Mouse (Mus musculus) urinary bladder, postnatal 36 days (tissue): ENCODE data around the gene Cox7a2l.

Source experiments
- DNase-seq, 2 experiments: peaks; one replicate each; pipeline ENCODE4 v3.0.0; 2022; ENCODE audit warnings: low spot score in 2 of 2, mixed read lengths in 1 of 2

The Cox7a2l gene

GRCm38 (mm10) chr17:83526624-83527532 lies 9.7 kb upstream of the Cox7a2l start:
- no peak for DNase-seq

- DNase-seq, result no peak
Observed at GRCm38 (mm10) chr17:83526091-83526561, 9.0 kb upstream of the Cox7a2l start.

- DNase-seq, result no peak
Observed at GRCm38 (mm10) chr17:83525596-83525995, 8.5 kb upstream of the Cox7a2l start.

GRCm38 (mm10) chr17:83524753-83525152 lies 7.6 kb upstream of the Cox7a2l start:
- no peak for DNase-seq

- no peak for DNase-seq
Observed at GRCm38 (mm10) chr17:83522590-83523379, 5.7 kb upstream of the Cox7a2l start.

GRCm38 (mm10) chr17:83521881-83522280 lies 4.8 kb upstream of the Cox7a2l start:
- no peak for DNase-seq

GRCm38 (mm10) chr17:83514213-83514701 lies 2.9 kb downstream of the Cox7a2l start:
- DNase-seq, result peak; percentile 84 to 91

GRCm38 (mm10) chr17:83513655-83514212 lies 3.4 kb downstream of the Cox7a2l start:
- no peak for DNase-seq

GRCm38 (mm10) chr17:83512130-83512529 lies 5.0 kb downstream of the Cox7a2l start:
- no peak for DNase-seq

- DNase-seq, result no peak
Observed at GRCm38 (mm10) chr17:83503693-83504092, 13.4 kb downstream of the Cox7a2l start.

GRCm38 (mm10) chr17:83499692-83500091 lies 17.4 kb downstream of the Cox7a2l start:
- no peak for DNase-seq

- DNase-seq, result no peak
Observed at GRCm38 (mm10) chr17:83498889-83499288, 18.2 kb downstream of the Cox7a2l start.

GRCm38 (mm10) chr17:83487762-83488161 lies 29.4 kb downstream of the Cox7a2l start:
- no peak for DNase-seq

- DNase-seq, result no peak
Observed at GRCm38 (mm10) chr17:83483784-83484183, 33.3 kb downstream of the Cox7a2l start.

GRCm38 (mm10) chr17:83482817-83483536 lies 34.2 kb downstream of the Cox7a2l start:
- no peak for DNase-seq

GRCm38 (mm10) chr17:83481551-83481950 lies 35.6 kb downstream of the Cox7a2l start:
- no peak for DNase-seq

- DNase-seq, result no peak
Observed at GRCm38 (mm10) chr17:83477089-83477488, 40.0 kb downstream of the Cox7a2l start.

GRCm38 (mm10) chr17:83469586-83469985 lies 47.5 kb downstream of the Cox7a2l start:
- DNase-seq, result no peak

GRCm38 (mm10) chr17:83466697-83467251 lies 50.4 kb downstream of the Cox7a2l start:
- DNase-seq, result no peak

GRCm38 (mm10) chr17:83465969-83466368 lies 51.2 kb downstream of the Cox7a2l start:
- DNase-seq, result no peak

GRCm38 (mm10) chr17:83457271-83457670 lies 59.9 kb downstream of the Cox7a2l start:
- no peak for DNase-seq
